Mouse (Mus musculus): ENCODE measurements around the gene Ahsa1.

DNA sequence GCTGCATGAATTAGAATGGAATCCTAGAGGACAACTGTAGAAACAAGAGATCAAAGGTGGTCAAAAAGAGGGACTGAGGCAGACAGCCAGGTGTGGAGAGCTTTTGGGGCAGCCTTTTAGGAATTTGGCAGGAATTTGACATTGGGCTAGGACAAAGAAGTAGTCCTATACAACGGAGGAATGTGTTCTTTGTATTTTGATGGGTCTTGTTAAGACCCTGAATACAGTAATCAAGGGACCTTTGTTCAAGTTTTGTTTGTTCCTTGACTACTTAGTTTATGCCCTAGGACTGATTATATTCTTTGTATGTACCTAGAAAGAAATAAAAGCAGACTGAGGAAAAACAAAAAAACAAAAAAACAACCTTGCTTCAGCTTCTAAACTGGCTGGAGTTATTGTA lies 51.7 kb downstream of the Ahsa1 start:
- TF ChIP-seq CTCF (IDR thresholded peaks at IDR 0.05; ENCODE audit: extremely low read depth, insufficient read depth, insufficient read length, insufficient replicate concordance) = no peak
- TF ChIP-seq POLR2A (IDR thresholded peaks at IDR 0.05; ENCODE audit: low read depth, low read length) = no peak
